In genomic region chr4:137936134-137936533, GRCm38 (mm10) we compare ENCODE assay signal across 35 mouse cellular contexts.
"Had no signal": no experiment of that assay in that cellular context is flagged by ENCODE, and none has a peak within 500 bp of the region (broad histone marks: within the 10 kb centered on the region; RNA-seq: fewer than 3 reads in every experiment).

No protein-coding gene starts in this region.

- H3K4me3 ChIP-seq: heart, embryonic 10.5 days; heart, embryonic 12.5 days; heart, embryonic 13.5 days; heart, embryonic 15.5 days; hindbrain, embryonic 10.5 days; hindbrain, embryonic 12.5 days; hindbrain, embryonic 13.5 days; hindbrain, embryonic 15.5 days; intestine, embryonic 15.5 days; kidney, embryonic 15.5 days; layer of hippocampus, adult 2 months had no signal

- H3K27ac ChIP-seq: heart, embryonic 10.5 days; heart, embryonic 13.5 days; heart, embryonic 15.5 days; hindbrain, embryonic 10.5 days; hindbrain, embryonic 12.5 days; hindbrain, embryonic 13.5 days; hindbrain, embryonic 14.5 days; hindbrain, embryonic 15.5 days; hindbrain, postnatal 0 days; intestine, embryonic 15.5 days; kidney, embryonic 15.5 days; kidney, postnatal 0 days; layer of hippocampus, adult 2 months had no signal

- H3K27me3 ChIP-seq: heart, embryonic 13.5 days; heart, embryonic 15.5 days; hindbrain, embryonic 12.5 days; hindbrain, embryonic 13.5 days; hindbrain, embryonic 15.5 days; intestine, embryonic 15.5 days; kidney, embryonic 15.5 days had no signal

- H3K4me2 ChIP-seq: heart, embryonic 11.5 days; heart, embryonic 12.5 days; heart, embryonic 13.5 days; heart, embryonic 15.5 days; hindbrain, embryonic 12.5 days; hindbrain, embryonic 13.5 days; hindbrain, embryonic 14.5 days; hindbrain, embryonic 15.5 days; intestine, embryonic 15.5 days; kidney, embryonic 15.5 days had no signal

- H3K9me3 ChIP-seq: heart, embryonic 12.5 days; heart, embryonic 13.5 days; heart, embryonic 15.5 days; hindbrain, embryonic 10.5 days; hindbrain, embryonic 12.5 days; hindbrain, embryonic 13.5 days; hindbrain, embryonic 15.5 days; intestine, embryonic 15.5 days had no signal

- DNase-seq: heart, postnatal 10 days; heart, postnatal 14 days; heart, postnatal 36 days; heart, postnatal 4 days; kidney, adult 11 months; kidney, adult 18-20 months; kidney, adult 2 months; kidney, adult 8-10 months; kidney, adult 9 months; kidney, postnatal 10 days; kidney, postnatal 14 days; kidney, postnatal 25 days; kidney, postnatal 36 days; kidney, postnatal 4 days; layer of hippocampus, adult 9-11 months; layer of hippocampus, postnatal 36 days had no signal

- H3K9ac ChIP-seq: heart, embryonic 12.5 days; heart, embryonic 13.5 days; heart, embryonic 15.5 days; hindbrain, embryonic 12.5 days; hindbrain, embryonic 13.5 days; hindbrain, embryonic 14.5 days; hindbrain, embryonic 15.5 days; intestine, embryonic 15.5 days; kidney, embryonic 15.5 days had no signal

- ATAC-seq: hindbrain, embryonic 16.5 days; hindbrain, postnatal 0 days; inflammation-experienced regulatory T-cells, adult 6 months; intestine, embryonic 15.5 days; intestine, embryonic 16.5 days; intestine, postnatal 0 days had no signal
